Mouse (Mus musculus) myocyte (in vitro differentiated cells): Measurements from ENCODE around the gene Cog6. TPM values are rescaled to one million over a fixed set of nuclear protein-coding genes. Genes with fewer than 3 reads are reported as not detected.

ENCODE experiments used
- H3K27me3 ChIP-seq: one replicate; pipeline ENCODE4 v1.6.1; 2011; ENCODE audit not compliant: control insufficient read depth, insufficient read depth, insufficient read length
- H3K36me3 ChIP-seq: one replicate; pipeline ENCODE4 v1.6.1; 2011; ENCODE audit not compliant: control insufficient read depth, insufficient read depth
- H3K4me2 ChIP-seq: one replicate; pipeline ENCODE4 v1.6.1; 2011; ENCODE audit warnings: low read depth, control low read depth
- H3K4me3 ChIP-seq: one replicate; pipeline ENCODE4 v1.5.1; 2011; ENCODE audit warnings: mild to moderate bottlenecking, control low read depth, moderate library complexity
- H3K79me2 ChIP-seq: one replicate; pipeline ENCODE4 v1.6.1; 2011; ENCODE audit not compliant: control insufficient read depth, insufficient read depth
- H3ac ChIP-seq: one replicate; pipeline ENCODE4 v1.6.1; 2011; ENCODE audit not compliant: control insufficient read depth, insufficient read length
- CEBPB ChIP-seq: IDR thresholded peaks from 2 replicates; pipeline ENCODE4 v1.6.1; 2011; ENCODE audit warnings: mild to moderate bottlenecking, moderate library complexity; ENCODE audit not compliant: poor library complexity, insufficient read depth, severe bottlenecking
- E2F4 ChIP-seq: IDR thresholded peaks from one replicate; pipeline ENCODE4 v1.6.1; 2011; ENCODE audit warnings: mild to moderate bottlenecking, control low read depth, moderate library complexity; ENCODE audit not compliant: insufficient read depth
- MAX ChIP-seq: IDR thresholded peaks from one replicate; pipeline ENCODE4 v1.6.1; 2011; ENCODE audit warnings: low read depth, mild to moderate bottlenecking, control low read depth
- MYOD1 ChIP-seq, 3 experiments: IDR thresholded peaks; one replicate each; pipeline ENCODE4 v1.6.1; 2011; ENCODE audit warnings: control low read depth in 2 of 3, low read depth in 2 of 3, mild to moderate bottlenecking in 2 of 3, moderate library complexity in 1 of 3; ENCODE audit not compliant: insufficient read length in 2 of 3, control insufficient read depth in 1 of 3
- MYOG ChIP-seq, 3 experiments: IDR thresholded peaks; one replicate each; pipeline ENCODE4 v1.6.1; 2011; ENCODE audit warnings: control low read depth in 2 of 3, low read depth in 2 of 3, mild to moderate bottlenecking in 2 of 3; ENCODE audit not compliant: insufficient read length in 2 of 3, control insufficient read depth in 1 of 3, insufficient read depth in 1 of 3
- POLR2A ChIP-seq: IDR thresholded peaks from one replicate; pipeline ENCODE4 v1.6.1; 2011; ENCODE audit warnings: low read depth, mild to moderate bottlenecking, control low read depth, moderate library complexity; ENCODE audit not compliant: insufficient read length
- POLR2AphosphoS2 ChIP-seq: IDR thresholded peaks from one replicate; pipeline ENCODE4 v1.6.1; 2011; ENCODE audit warnings: low read depth, control low read depth; ENCODE audit not compliant: insufficient read length
- REST ChIP-seq: IDR thresholded peaks from one replicate; pipeline ENCODE4 v1.6.1; 2011; ENCODE audit warnings: mild to moderate bottlenecking, control low read depth, moderate library complexity; ENCODE audit not compliant: insufficient read depth, insufficient read length
- SRF ChIP-seq: IDR thresholded peaks from one replicate; pipeline ENCODE4 v1.6.1; 2011; ENCODE audit warnings: low read depth; ENCODE audit not compliant: control insufficient read depth, insufficient read length
- TCF12 ChIP-seq: IDR thresholded peaks from one replicate; pipeline ENCODE4 v1.6.1; 2011; ENCODE audit warnings: mild to moderate bottlenecking, control low read depth; ENCODE audit not compliant: poor library complexity, insufficient read depth, severe bottlenecking
- TCF3 ChIP-seq: IDR thresholded peaks from one replicate; pipeline ENCODE4 v1.6.1; 2011; ENCODE audit warnings: low read depth, control low read depth; ENCODE audit not compliant: insufficient read length
- USF1 ChIP-seq: IDR thresholded peaks from one replicate; pipeline ENCODE4 v1.6.1; 2011; ENCODE audit warnings: low read depth, mild to moderate bottlenecking, control low read depth, moderate library complexity
- polyA plus RNA-seq: library from polyadenylated mRNA; unstranded; fragments of >200 nt; fragmentation: generic; extraction: Trizol; gene quantifications from one replicate; pipeline ENCODE4 v1.2.1, GENCODE M21; 2012; ENCODE audit warnings: missing spikeins

Gene Cog6
- polyA plus RNA-seq, 1 experiment = 17.4 TPM

GRCm38 (mm10) chr3:52955481-52956019 lies 61.5 kb downstream of the Cog6 start:
- Histone ChIP-seq H3K4me2 (no peak overlapping the region), H3K36me3 (no peaks in the 10 kb centered on the region), H3ac (no peak overlapping the region), H3K27me3 (no peaks in the 10 kb centered on the region), H3K79me2 (no peaks in the 10 kb centered on the region), H3K4me3 (no peak overlapping the region)
- TF ChIP-seq MYOD1 (IDR thresholded peaks at IDR 0.05; ENCODE audit: control insufficient read depth in 1 of 3, insufficient read length in 2 of 3, low read depth in 2 of 3) = no peak
- TF ChIP-seq USF1 = no peak
- TF ChIP-seq CEBPB = no peak

GRCm38 (mm10) chr3:52954656-52955055 lies 62.4 kb downstream of the Cog6 start:
- Histone ChIP-seq H3K4me2 (no peak overlapping the region), H3ac (no peak overlapping the region)
- TF ChIP-seq TCF12 (no peak), MYOG (IDR thresholded peaks at IDR 0.05; ENCODE audit: control insufficient read depth in 1 of 3, insufficient read depth in 1 of 3, insufficient read length in 2 of 3, low read depth in 2 of 3) (no peak), CEBPB (no peak), TCF3 (no peak), REST (no peak), POLR2AphosphoS2 (no peak)

DNA sequence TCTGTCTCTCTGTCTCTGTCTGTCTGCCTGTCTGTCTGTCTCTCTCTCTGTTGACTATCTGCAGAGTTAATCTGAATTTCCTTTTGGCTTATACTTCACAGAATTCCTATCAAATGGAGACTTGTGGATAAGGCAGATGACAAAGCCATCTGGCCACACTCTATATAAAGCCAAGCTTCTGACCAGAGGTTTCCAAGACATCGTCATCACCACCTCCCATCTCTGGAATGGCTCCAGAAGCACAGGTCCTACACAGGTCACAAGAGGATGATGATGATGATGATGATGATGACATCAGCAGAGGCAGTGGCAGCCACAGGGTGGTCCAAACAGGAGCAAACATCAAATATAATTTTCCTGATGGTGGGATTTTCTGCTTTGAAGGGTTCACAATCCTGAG lies 63.2 kb downstream of the Cog6 start:
- H3ac ChIP-seq = no peak overlapping the region
- H3K79me2 ChIP-seq = no peaks in the 10 kb centered on the region
- TF ChIP-seq SRF = no peak
- no peak overlapping the region for H3K4me2 ChIP-seq
- no peak overlapping the region for H3K4me3 ChIP-seq
- H3K36me3 ChIP-seq = no peaks in the 10 kb centered on the region
- H3K27me3 ChIP-seq = no peaks in the 10 kb centered on the region

More at GRCm38 (mm10) chr3:52954656-52955055, 62.4 kb downstream of the Cog6 start:
- no peaks in the 10 kb centered on the region for H3K79me2 ChIP-seq
- no peak overlapping the region for H3K4me3 ChIP-seq
- no peaks in the 10 kb centered on the region for H3K27me3 ChIP-seq
- H3K36me3 ChIP-seq = no peaks in the 10 kb centered on the region

GRCm38 (mm10) chr3:52948824-52949223 lies 68.2 kb downstream of the Cog6 start:
- Histone ChIP-seq H3K4me3 (no peak overlapping the region), H3K36me3 (no peaks in the 10 kb centered on the region), H3K27me3 (no peaks in the 10 kb centered on the region), H3K79me2 (no peaks in the 10 kb centered on the region), H3ac (no peak overlapping the region), H3K4me2 (no peak overlapping the region)
- TF ChIP-seq MYOG (IDR thresholded peaks at IDR 0.05; ENCODE audit: control insufficient read depth in 1 of 3, insufficient read depth in 1 of 3, insufficient read length in 2 of 3, low read depth in 2 of 3) (no peak), SRF (no peak), TCF12 (no peak), REST (no peak), MYOD1 (IDR thresholded peaks at IDR 0.05; ENCODE audit: control insufficient read depth in 1 of 3, insufficient read length in 2 of 3, low read depth in 2 of 3) (no peak), E2F4 (no peak), MAX (no peak), POLR2A (no peak), USF1 (no peak), CEBPB (no peak), POLR2AphosphoS2 (no peak), TCF3 (no peak)

DNA sequence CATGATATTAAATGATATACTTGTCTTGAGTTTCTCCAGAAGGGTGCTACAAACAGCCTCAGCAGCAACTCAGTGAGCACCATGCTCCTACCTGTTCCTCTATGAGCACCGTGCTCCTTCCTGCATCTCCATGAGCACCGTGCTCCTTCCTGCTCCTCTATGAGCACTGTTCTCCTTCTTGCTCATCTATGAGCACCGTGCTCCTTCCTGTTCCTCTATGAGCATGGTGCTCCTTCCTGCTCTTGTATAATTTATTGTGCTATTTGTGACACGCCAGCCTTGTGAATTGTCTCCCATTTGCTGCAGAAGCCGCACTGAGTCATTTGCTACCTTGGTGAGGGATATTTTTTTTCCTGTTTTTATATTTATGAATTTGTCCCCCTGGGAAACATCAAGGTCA lies 69.6 kb downstream of the Cog6 start:
- no peaks in the 10 kb centered on the region for H3K27me3 ChIP-seq
- H3K4me3 ChIP-seq = no peak overlapping the region
- no peaks in the 10 kb centered on the region for H3K79me2 ChIP-seq
- TF ChIP-seq POLR2AphosphoS2 (no peak), POLR2A (no peak), CEBPB (no peak), TCF3 (no peak)
- no peak overlapping the region for H3ac ChIP-seq
- no peak overlapping the region for H3K4me2 ChIP-seq
- no peaks in the 10 kb centered on the region for H3K36me3 ChIP-seq
